Mouse (Mus musculus) NIH3T3 (cell line): ENCODE results near the gene Gm15448.
"Not testable (repeated sequence)": the region's sequence is repeated elsewhere in the genome, so short reads cannot be mapped to it uniquely, and the experiment has no call there.

Experiments used
- DNase-seq: peaks from one replicate; pipeline ENCODE4 v3.0.0-alpha.2; 2012; ENCODE audit warnings: low read depth

Gene Gm15448

GRCm38 (mm10) chr7:3825599-3825998 lies at the start of gene Gm15448:
TSS of gene Gm15448 (minus strand) at chr7:3825687.
- not testable (repeated sequence) for DNase-seq

- not testable (repeated sequence) for DNase-seq
Observed at GRCm38 (mm10) chr7:3875032-3875431, 49.5 kb upstream of the Gm15448 start.

DNA sequence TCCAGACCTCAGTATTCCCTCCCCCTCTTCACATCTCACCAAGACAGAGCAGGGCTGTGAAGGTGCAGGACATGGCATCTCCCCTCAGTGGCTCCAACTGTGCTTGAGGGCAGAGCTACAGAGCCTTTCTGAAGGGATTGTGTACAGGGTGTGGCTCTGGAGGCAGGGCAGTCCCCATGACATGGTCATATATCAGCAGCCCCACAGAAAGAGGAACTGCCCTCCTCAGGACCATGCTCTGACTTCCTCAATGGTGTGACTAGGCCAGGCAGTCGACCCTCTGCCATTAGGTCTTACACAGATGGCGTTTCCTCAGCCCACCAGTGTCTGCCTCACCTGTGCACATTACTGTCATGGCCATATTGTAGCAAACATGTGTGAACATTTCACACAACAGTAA lies 19.5 kb upstream of the Gm15448 start, which contains the start of gene Pira2:
Pira2 (minus strand) TSS at position 101 of the 400 bp plus-strand sequence.
- not testable (repeated sequence) for DNase-seq

- not testable (repeated sequence) for DNase-seq
Observed at GRCm38 (mm10) chr7:3837854-3838253, 12.4 kb upstream of the Gm15448 start.

GRCm38 (mm10) chr7:3830633-3831032 lies 5.1 kb upstream of the Gm15448 start:
- DNase-seq, result not testable (repeated sequence)

DNA sequence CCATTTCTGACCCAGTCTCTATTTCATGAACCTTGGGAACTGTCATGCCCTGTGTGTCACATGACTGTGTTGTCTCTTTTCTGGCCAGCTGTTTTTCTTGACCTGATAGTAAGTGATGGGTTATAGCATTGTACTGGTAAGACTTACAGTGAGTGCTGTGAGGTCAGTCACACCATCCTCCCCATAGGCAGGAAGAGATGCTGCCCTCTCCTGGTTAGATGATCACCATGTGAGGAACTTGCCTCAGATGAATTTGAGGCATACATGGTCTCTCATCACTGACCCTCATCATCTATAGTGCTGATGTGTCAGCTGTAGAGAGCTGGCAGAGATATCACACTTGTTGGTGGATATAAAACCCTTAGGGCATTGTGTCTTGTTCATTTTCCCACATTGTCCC lies 13.6 kb downstream of the Gm15448 start:
- DNase-seq, result not testable (repeated sequence)

DNA sequence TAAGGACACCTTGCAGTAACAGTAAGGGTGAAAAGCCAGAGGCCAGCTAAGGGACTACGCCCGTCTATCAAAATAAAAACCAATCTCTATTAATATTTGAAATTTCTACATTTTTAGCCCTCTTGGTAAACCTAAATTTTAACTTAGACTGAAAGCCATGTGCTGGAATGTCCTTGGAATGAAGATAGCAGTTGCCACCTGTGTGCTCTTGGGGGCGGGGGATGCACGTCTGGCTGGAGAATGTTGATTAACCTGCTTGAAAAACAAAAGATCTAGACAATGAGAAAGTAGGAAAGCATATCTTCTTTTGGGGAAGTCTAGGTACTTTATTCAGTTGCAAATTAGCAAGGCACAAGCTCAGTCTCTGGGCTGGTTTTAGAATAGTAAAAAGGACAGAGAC lies 22.6 kb downstream of the Gm15448 start:
- DNase-seq, result not testable (repeated sequence)

DNA sequence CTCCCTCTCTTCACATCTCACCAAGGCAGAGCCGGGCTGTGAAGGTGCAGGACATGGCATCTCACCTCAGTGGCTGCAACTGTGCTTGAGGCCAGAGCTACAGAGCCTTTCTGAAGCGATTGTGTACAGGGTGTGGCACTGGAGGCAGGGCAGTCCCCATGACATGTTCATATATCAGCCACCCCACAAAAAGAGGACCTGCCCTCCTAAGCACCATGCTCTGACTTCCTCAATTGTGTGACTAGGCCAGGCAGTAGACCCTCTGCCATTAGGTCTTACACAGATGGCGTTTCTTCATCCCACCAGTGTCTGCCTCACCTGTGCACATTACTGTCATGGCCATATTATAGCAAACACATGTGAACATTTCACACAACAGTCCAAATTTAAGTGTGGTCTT lies 25.5 kb downstream of the Gm15448 start:
- DNase-seq, result not testable (repeated sequence)

DNA sequence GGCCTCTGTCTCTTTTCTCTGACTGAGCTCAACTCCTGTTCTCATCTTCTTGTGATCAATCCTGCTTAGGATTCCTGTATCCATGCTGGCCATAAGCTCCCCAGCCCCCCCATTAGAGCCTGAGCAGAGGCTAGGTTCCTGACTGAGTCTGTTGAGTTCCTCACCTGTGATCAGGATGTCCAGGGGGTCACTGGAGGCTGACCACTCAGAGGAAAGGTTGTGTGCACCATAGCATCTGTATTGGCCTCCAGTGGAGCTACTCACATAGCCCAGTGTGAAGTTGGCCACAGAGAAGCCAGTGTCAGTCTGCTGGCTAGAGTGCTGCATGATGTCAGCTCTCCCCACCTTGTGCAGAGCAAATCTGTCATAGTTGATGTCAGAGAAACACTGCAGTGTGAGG lies 29.2 kb downstream of the Gm15448 start:
- not testable (repeated sequence) for DNase-seq
